Mouse (Mus musculus) heart, adult 2 months (tissue): ENCODE results near the gene Nbea. TPM values are rescaled to one million over a fixed set of nuclear protein-coding genes. Genes with fewer than 3 reads are reported as not detected.

Experiments used
- DNase-seq, 2 experiments: peaks; one replicate each; pipeline ENCODE4 v3.0.0; 2021
- H3K27ac ChIP-seq: fragments of 200-600 bp; 2 replicates; pipeline ENCODE4 v1.8.1; 2022
- H3K27me3 ChIP-seq: fragments of 200-500 bp; 2 replicates; pipeline ENCODE4 v1.6.1; 2012; ENCODE audit warnings: mild to moderate bottlenecking, low read length, inconsistent platforms, mixed read lengths; ENCODE audit not compliant: control insufficient read depth, insufficient read depth
- H3K36me3 ChIP-seq: fragments of 200-500 bp; 2 replicates; pipeline ENCODE4 v1.6.1; 2012; ENCODE audit warnings: low read length, inconsistent platforms; ENCODE audit not compliant: control insufficient read depth, insufficient read depth
- H3K4me1 ChIP-seq: fragments of 200-500 bp; 2 replicates; pipeline ENCODE4 v1.6.1; 2011; ENCODE audit warnings: low read length; ENCODE audit not compliant: control insufficient read depth, insufficient read depth
- H3K4me3 ChIP-seq: fragments of 200-600 bp; 2 replicates; pipeline ENCODE4 v1.8.1; 2022
- H3K79me2 ChIP-seq: fragments of 200-500 bp; replicated peaks from 2 replicates; pipeline ENCODE4 v1.6.1; 2012; ENCODE audit warnings: mild to moderate bottlenecking, inconsistent platforms, low read length, moderate library complexity, mixed read lengths; ENCODE audit not compliant: control insufficient read depth, insufficient read depth
- H3K9ac ChIP-seq: fragments of 200-500 bp; 2 replicates; pipeline ENCODE4 v1.6.1; 2012; ENCODE audit warnings: low read depth, mild to moderate bottlenecking, control low read depth, inconsistent platforms, low read length, mixed read lengths
- CTCF ChIP-seq: fragments of 200-600 bp; IDR thresholded peaks from 2 replicates; pipeline ENCODE4 v1.8.1; 2022; ENCODE audit warnings: antibody characterized with exemption, mild to moderate bottlenecking, moderate library complexity
- EP300 ChIP-seq: fragments of 200-500 bp; IDR thresholded peaks from 2 replicates; pipeline ENCODE4 v1.6.1; 2011; ENCODE audit warnings: low read depth, low read length, control low read depth; ENCODE audit not compliant: insufficient read depth
- POLR2A ChIP-seq: fragments of 200-500 bp; IDR thresholded peaks from 2 replicates; pipeline ENCODE4 v1.6.1; 2011; ENCODE audit warnings: mild to moderate bottlenecking, low read depth, low read length, control low read depth; ENCODE audit not compliant: insufficient read depth
- WGBS: fragments of 180-500 bp; shearing (Covaris S2); methylation state at CpG from one replicate; pipeline ENCODE4 v1.1.7; 2018; 5-methylcytosine and 5-hydroxymethylcytosine counted together
- intact Hi-C: fragments of 180-260 bp; cut with DNase I; formaldehyde crosslinking; loops from one replicate; pipeline ENCODE4 v1.15.1; 2025
- polyA plus RNA-seq: library from polyadenylated mRNA; depleted of rRNA; stranded (reverse); fragments of >200 nt; gene quantifications from 2 replicates; pipeline ENCODE4 v1.2.3, GENCODE M21; 2012
- total RNA-seq, 2 experiments: library from RNA; stranded (reverse); gene quantifications; 2 replicates each; pipeline ENCODE4 v1.2.3; 2021

The Nbea gene
- total and polyA plus RNA-seq, 3 experiments: 6.2 to 12.4 (median 11.9) TPM

DNA sequence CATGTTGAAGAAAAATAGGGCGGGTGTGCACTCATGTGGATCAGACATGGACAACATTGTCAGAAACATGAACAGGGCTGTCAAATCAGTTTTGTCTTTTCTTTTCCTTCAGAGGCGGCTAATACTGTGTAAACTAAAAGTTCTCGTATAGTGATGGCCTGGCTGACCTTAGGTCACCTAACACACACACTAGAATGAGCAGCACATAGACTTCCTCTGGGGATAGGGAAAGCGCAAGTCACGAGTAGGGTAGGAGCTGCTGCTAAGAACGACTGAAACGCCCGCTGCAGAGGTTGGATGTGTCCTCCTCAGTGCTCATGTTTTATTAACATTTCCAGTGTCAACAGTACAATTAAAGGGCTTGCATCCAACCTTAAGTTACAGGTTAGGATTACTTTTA, 453.4 kb downstream of the Nbea start:
- Histone ChIP-seq H3K9ac (no peak overlapping the region), H3K27ac (no peak overlapping the region), H3K27me3 (no peaks in the 10 kb centered on the region), H3K36me3 (no peaks in the 10 kb centered on the region), H3K79me2 (no peaks in the 10 kb centered on the region), H3K4me3 (no peak overlapping the region), H3K4me1 (no peaks in the 10 kb centered on the region)
- no peak for TF ChIP-seq POLR2A
- no peak for TF ChIP-seq CTCF
- TF ChIP-seq EP300: no peak
- WGBS: 79% methylated on average over 8 of the region's 8 CpGs
- intact Hi-C loops: no loop called here
- no peak for DNase-seq

DNA sequence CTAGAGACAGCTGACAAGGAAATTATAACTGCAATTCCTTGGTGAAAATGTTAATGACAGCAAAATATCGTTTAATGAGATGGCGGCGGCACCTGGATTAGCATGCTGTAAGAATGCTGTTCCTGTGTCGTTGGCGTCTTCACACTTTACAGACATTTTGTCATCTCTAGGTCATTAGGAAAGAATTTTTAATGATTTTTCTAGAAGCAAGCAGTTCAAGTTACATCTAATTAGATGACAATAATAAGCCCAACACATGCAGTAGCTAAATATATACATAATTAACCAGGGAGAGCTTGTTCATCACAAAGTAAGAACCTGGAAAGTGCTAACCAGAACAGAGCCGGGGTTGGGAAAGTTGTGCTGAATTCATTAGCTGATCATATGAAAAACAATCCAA, 469.2 kb downstream of the Nbea start:
- Histone ChIP-seq H3K4me1 (peaks cover 4% of the 10 kb centered on the region), H3K36me3 (peaks cover 10% of the 10 kb centered on the region), H3K79me2 (no peaks in the 10 kb centered on the region), H3K4me3 (no peak overlapping the region), H3K27me3 (no peaks in the 10 kb centered on the region), H3K9ac (no peak overlapping the region), H3K27ac (no peak overlapping the region)
- WGBS: 93% methylated on average over 6 of the region's 6 CpGs
- intact Hi-C loops: no loop called here
- TF ChIP-seq CTCF (no peak), EP300 (no peak), POLR2A (no peak)
- no peak for DNase-seq

DNA sequence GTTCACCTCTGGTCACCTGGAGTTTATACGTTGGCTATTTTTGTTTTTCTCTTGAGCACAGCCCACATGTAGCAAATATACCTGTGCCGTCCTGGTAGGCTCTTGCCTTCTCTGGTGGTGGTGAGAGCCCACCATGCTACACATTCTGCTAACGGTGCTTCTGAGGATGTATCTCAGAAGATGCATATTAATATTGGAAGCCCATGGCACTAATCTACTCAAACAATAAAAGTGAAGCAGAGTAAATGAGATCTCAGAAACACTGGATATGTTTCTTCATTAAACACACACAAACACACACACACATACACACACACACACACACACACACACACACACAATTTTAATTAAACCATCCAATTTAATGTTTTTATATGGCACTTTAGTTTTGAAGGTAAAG, 469.6 kb downstream of the Nbea start:
- peaks cover 10% of the 10 kb centered on the region for H3K36me3 ChIP-seq
- H3K27me3 ChIP-seq: no peaks in the 10 kb centered on the region
- DNase-seq: no peak
- no peak overlapping the region for H3K4me3 ChIP-seq
- 93% methylated on average over 3 of the region's 3 CpGs for WGBS
- H3K4me1 ChIP-seq: peaks cover 4% of the 10 kb centered on the region
- no peak for TF ChIP-seq POLR2A
- no peak for TF ChIP-seq CTCF
- no peak for TF ChIP-seq EP300
- H3K27ac ChIP-seq: no peak overlapping the region
- no peak overlapping the region for H3K9ac ChIP-seq
- no peaks in the 10 kb centered on the region for H3K79me2 ChIP-seq
- intact Hi-C loops: no loop called here

DNA sequence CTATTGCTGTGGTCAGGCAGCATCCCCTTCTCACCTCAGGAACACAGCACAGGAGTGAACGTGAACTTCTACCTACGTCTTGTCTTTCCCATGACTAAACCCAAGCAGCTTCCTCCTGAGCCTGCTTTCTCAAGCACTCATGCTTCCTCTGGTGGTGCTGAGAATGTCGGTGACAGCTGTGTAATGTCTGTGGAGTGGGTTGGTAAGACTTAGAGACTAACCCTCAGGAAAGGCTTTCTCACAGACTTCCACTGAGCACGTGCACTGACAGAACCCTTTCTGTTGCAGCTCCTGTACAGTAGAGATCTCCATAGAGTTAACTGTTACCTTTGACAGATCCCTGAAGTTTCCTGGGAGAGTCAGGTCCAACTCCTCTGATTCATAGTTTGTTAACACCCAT, 473.2 kb downstream of the Nbea start:
- Histone ChIP-seq H3K36me3 (no peaks in the 10 kb centered on the region), H3K79me2 (no peaks in the 10 kb centered on the region), H3K27ac (no peak overlapping the region), H3K27me3 (no peaks in the 10 kb centered on the region), H3K4me3 (no peak overlapping the region), H3K4me1 (no peaks in the 10 kb centered on the region), H3K9ac (no peak overlapping the region)
- TF ChIP-seq CTCF (no peak), EP300 (no peak), POLR2A (no peak)
- no peak for DNase-seq
- intact Hi-C loops: no loop called here
- 79% methylated on average over 4 of the region's 4 CpGs for WGBS

DNA sequence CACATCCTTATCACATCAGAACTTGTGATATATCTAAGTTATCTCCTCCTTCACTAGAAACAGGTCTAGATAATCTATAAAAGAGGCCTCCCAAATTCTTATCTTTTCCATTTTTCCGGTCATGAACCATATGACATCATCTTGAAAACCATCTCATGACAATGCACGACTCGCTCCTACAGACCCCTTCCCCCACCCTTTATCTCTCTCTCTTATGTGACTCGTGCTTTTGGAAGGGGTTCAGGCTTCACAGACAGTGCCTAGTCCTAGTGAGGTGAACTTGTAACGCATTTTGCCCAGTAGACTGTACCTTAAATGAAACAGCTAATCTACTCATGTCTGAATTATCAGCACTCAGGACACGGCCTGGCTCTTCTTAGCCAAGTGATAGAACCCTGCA, 481.9 kb downstream of the Nbea start:
- 35% methylated on average over 6 of the region's 6 CpGs for WGBS
- DNase-seq: no peak
- Histone ChIP-seq H3K4me1 (peaks cover 1% of the 10 kb centered on the region; the same call in 1 of the 2 replicates), H3K4me3 (no peak overlapping the region), H3K79me2 (no peaks in the 10 kb centered on the region), H3K27ac (no peak overlapping the region), H3K27me3 (no peaks in the 10 kb centered on the region), H3K9ac (no peak overlapping the region), H3K36me3 (no peaks in the 10 kb centered on the region)
- intact Hi-C loops: no loop called here
- TF ChIP-seq POLR2A (no peak), CTCF (no peak), EP300 (no peak)

DNA sequence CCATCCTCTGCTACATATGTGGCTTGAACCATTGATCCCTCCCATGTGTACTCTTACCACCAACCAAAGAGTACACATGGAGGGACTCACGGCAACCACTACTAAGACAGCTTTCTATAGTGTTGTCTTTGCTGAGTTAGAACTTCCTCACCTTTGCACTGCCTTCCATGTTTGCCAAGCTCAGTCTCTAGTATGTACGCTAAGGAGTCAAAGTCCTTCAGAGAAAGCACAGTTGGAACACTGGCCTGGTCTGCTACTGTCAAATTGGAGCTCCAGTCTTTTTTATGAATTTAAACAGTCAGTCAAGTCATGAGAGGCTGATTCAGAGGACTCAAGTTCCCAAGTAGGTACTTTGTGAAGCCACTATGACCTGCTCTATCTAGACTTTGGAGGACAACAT, 486.3 kb downstream of the Nbea start:
- 99% methylated on average over 2 of the region's 2 CpGs for WGBS
- Histone ChIP-seq H3K27ac (no peak overlapping the region), H3K36me3 (no peaks in the 10 kb centered on the region), H3K79me2 (no peaks in the 10 kb centered on the region), H3K4me1 (peaks cover 3% of the 10 kb centered on the region; the same call in 1 of the 2 replicates), H3K27me3 (no peaks in the 10 kb centered on the region), H3K4me3 (no peak overlapping the region), H3K9ac (no peak overlapping the region)
- no peak for DNase-seq
- intact Hi-C loops: no loop called here
- TF ChIP-seq CTCF: no peak
- TF ChIP-seq EP300: no peak
- TF ChIP-seq POLR2A: no peak

DNA sequence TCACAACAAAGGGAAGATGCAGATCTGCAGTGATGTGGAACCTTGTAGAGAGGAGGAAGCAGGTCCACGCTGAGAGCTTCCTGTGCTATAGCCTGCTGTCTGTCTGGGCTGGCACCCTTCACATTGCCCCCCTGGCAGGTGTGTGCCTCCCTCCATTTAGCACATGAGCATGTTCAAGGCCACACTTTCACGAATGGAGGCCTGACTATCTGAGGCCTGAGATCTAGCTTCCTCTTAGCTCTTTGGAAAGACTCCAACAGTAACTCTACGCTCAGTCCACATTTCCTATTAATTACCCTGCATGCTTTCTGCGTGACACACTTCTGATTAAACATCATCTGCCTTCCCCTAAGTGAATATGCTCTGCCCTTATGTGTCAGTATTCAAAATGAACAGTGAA, 490.4 kb downstream of the Nbea start:
- intact Hi-C loops: no loop called here
- no peak overlapping the region for H3K4me3 ChIP-seq
- 0 out of 2 replicates have a peak, but pooled peaks cover 2% of the 10 kb centered on the region for H3K4me1 ChIP-seq
- TF ChIP-seq EP300 (no peak), POLR2A (no peak), CTCF (no peak)
- 21% methylated on average over 4 of the region's 4 CpGs for WGBS
- H3K27ac ChIP-seq: no peak overlapping the region
- no peak overlapping the region for H3K9ac ChIP-seq
- DNase-seq: no peak
- H3K27me3 ChIP-seq: no peaks in the 10 kb centered on the region
- no peaks in the 10 kb centered on the region for H3K79me2 ChIP-seq
- no peaks in the 10 kb centered on the region for H3K36me3 ChIP-seq
